Mouse (Mus musculus): ENCODE data around the gene Lrp8.

The Lrp8 gene

GRCm38 (mm10) chr4:107808655-107809054 is 6.6 kb downstream of the Lrp8 start:
- no peak for DNase-seq

DNA sequence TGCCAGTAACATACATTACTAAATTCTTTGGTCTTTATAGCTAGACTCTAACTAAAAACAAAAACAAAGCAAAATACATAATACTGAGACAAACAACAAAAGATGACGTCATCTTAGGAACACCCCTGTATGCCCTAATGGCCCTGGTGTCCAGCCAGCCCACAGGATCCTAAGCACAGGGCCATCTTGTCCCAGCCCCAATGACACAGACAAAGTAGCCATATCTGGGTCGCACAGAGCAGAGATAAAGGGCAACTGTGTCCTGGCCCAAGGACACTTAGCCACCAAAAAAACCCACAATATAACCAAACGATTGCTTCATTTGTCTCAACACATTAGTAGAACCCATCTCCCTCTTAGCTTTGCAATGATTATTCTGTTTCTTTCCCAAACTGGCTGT is 8.9 kb downstream of the Lrp8 start:
- no peak for DNase-seq

- DNase-seq: no peak
These were observed 9.8 kb downstream of the Lrp8 start for GRCm38 (mm10) chr4:107811716-107812330.

GRCm38 (mm10) chr4:107812336-107812735 is 10.3 kb downstream of the Lrp8 start:
- no peak for DNase-seq

DNA sequence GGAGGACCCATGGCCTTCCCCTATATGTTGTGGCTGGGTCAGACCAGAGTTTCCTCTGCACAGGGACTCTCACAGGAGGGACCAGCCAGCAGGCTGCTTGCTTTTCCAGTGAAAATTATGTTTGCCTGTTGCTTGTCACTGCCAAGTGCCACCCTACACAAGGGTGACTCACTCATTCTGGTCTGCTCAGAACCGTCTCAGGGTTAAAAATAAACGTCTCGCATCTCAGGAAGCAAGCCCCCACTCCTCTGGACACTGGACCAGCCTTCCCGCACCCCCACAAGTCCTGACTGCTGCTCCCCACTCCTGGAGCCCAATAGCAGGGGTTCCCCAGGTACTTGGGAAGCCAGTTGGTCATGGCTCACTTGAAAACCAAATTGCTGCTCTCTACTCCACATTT is 14.4 kb downstream of the Lrp8 start:
- no peak for DNase-seq

DNA sequence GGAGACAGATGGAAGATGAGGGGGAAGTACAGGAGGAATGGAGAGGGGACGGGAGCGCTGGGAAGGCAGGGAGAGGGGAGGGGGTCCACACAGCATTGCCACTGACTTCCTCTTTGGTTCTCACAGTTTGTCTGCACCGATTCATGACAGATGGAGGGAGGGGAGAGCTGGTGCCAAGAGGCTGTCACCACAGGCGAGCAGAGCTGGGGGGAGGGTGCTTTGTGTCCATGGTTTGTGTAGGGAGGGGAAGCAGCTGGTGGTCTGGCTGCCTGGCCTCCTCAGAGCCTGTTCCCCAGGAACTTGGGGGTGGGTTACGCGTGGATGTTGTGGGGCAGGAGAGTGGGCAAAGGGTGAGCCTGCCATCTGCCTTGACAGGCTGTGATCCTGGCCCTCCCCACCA is 15.4 kb downstream of the Lrp8 start:
- DNase-seq: no peak

DNA sequence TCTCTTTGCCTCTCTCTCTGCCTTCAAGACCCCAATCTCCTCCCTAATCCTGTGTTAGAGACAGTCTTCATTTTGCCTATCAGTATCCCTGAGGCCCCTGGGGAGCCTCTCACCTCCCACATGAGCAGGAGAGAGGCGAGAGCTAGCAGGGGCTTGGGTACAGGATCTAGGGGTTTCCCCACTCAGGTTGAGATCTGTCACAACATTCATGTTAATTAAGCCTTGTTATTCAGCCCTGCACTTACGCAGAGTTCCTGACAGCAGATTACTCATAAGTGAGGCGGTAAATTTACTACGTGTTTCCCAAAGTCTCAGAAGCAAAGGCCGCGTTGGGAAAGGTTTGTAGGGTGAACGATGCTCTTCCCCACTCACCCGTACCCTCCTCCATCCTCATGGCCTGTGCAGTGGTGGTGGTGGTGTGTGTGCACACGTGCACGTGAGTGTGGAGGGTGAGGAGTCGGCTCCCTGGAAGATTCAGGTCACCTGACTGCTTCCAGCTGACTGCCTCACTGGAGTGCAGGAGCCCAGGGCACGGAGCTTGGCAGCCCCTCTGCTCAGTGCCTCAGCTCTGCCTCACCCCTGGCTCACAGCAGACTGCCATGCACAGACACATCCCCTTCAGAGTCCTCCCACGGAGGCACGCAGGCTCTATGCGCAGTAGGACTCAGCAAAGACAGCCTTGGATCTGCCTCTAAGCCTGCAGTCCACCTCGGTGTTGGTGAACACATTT is 18.1 kb downstream of the Lrp8 start:
- DNase-seq: no peak

DNA sequence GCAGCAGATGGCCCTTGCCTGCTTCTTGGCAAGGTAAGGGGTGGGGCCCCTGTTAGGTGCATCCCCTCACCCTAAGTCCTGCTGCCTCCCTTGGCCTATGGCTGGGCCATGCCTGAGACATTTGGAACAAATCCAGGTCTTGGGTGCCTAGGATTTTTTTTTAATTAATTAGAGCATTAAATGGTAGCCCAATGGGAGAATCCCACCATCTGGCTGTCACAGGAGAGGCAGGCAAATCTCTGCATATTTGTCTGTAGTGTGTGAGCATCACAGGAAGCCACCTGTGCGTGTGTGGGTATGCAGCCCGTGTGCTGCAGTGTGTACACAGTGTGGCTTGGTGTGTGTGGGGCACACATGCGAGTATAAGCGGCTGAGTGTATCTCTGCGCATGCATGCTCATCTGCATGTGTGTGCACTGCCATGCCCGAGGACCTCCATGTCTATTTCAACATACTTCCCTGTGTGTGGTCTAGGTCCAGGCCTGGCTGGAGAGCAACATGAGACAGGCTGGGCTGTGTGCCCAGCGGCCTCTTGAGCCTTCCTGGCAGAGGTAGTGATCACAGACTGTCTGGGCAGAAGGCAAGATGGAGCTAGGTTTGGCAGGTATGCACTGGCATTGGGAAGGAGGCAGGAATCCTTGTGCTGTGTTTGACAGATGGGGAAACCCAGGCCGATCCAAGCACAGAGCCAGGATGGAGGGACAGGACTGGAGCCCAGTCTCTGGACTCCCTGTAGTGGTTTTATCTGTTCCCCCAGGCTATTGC is 19.0 kb downstream of the Lrp8 start:
- DNase-seq: peak; percentile 7 to 8

DNA sequence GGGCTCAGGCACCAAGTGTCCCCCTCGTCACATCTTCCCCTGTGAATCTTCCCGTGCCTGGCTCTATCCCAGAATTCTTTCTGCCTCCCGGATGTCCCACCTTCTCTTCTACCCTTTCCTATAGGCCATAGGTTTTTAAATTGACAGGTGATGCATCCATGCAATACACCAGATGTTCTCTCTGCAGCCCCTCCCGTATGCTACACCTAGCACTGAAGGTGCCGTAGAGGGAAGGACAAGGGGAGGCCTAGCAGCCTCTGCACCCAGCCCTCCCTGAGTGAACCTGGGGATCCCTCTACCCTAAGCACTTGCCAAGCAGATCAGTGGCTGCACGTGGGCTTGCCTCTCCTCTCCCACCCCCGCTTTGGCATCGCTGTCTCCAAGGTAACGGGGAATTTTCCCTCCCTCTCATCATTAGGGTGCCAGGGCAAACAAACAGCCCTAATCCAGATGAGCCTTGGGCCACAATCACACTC is 20.9 kb downstream of the Lrp8 start:
- no peak for DNase-seq

- DNase-seq: no peak
These were observed 21.4 kb downstream of the Lrp8 start for GRCm38 (mm10) chr4:107823511-107823910.

DNA sequence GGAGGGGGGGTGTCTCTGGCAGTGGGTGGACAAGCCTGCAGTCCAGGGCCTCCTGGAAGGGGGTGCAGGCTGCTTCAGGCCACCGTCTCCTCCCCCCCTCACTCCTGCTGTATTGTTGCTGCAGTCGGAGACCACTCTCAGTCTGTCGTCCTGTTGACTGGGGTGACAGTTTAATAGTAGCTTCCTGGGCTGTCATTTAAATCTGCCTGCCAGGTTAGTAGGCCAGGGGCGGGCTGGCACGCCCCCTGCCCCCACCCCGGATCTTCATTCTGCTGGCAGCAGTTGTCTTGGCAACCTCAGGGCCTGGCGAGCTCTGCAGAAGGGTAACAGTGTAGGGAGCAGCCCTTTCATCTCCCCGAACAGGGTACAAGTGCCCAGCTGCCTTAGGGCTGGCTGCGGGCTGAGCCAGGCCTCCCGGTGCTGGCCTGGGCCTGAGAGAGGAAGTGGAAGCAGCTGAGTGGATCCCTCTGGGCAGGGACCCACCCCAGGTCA is 26.7 kb downstream of the Lrp8 start:
- DNase-seq: no peak

GRCm38 (mm10) chr4:107829675-107830074 is 27.6 kb downstream of the Lrp8 start:
- no peak for DNase-seq

- no peak for DNase-seq
These were observed 28.1 kb downstream of the Lrp8 start for GRCm38 (mm10) chr4:107830189-107830588.

DNA sequence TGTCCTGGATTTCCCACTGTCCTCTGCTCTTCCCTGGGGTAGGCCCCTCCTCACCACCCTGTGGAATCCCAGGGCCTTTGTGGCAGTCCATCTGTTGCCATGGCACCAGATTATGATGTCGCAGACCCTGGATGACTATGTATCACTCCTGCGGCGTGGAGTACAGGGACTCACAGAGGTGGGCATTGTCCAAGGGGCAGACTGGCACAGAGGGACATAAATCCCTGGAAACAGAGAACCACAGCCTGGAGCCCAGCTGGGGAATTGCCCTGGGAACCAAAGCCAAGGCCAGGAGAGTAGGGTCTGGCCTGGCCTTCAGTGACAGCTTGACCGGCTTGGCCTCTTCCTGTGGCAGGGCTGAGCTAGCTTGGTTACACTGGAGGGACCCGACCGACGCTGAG is 28.8 kb downstream of the Lrp8 start:
- no peak for DNase-seq

DNA sequence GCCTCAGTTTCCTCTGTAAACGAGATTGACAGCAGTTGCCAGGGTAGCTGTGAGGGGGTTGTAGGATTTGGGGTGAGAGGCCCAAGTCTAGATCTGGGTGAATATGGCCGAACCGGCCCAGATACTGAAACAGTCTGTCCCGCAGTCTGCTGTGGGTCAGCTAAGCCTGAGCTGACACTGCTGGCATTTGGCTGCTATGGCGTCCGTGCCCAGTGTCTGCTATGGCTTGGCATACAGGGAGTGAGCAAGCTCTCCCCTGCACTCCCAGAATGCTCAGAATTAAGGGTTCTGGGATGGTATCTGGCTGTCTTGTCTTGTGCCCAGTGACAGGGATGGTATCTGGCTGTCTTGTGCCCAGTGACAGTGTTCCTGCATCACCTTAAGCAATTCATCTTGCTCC is 29.6 kb downstream of the Lrp8 start:
- no peak for DNase-seq

GRCm38 (mm10) chr4:107833525-107833924 is 31.5 kb downstream of the Lrp8 start:
- no peak for DNase-seq

GRCm38 (mm10) chr4:107834643-107835314 is 32.7 kb downstream of the Lrp8 start:
- DNase-seq: no peak

DNA sequence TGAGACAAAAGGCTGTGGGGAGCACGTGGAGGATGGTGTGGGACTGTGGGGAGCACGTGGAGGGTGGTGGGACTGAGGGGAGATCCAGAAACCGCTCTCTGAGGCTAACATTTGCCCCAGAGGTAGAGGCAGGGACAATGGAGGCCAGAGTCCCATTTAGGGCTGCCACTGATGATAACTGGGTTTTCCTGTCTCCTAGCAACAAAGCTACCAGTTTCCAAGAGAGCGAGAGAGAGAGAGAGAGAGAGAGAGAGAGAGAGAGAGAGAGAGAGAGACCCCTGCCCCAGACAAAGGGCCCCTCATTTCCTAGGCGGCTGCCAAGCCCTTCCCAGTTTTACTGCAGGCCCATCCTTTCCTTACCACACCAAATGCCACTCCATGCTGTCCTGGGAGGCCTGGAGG is 33.4 kb downstream of the Lrp8 start:
- no peak for DNase-seq

DNA sequence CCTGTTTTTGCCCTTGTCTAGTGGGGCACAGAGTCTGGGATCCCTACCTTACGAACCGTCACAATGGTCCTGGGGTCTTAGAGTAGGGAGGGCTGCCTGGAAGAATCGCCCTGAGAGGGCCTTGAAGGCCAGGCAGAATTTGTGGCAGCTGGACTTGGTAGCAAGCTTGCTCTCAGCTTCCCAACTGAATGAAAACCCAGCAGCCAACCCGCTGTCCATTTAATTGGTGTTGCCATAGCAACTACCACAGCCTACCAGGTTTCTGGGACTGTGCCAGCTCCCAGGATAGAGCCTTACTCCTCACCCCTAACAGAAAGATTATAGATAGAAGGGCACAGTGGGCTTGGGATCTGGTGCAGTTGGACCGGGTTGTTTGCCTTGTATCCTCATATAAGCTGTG is 34.7 kb downstream of the Lrp8 start:
- DNase-seq: no peak

GRCm38 (mm10) chr4:107837910-107838309 is 35.8 kb downstream of the Lrp8 start:
- no peak for DNase-seq

DNA sequence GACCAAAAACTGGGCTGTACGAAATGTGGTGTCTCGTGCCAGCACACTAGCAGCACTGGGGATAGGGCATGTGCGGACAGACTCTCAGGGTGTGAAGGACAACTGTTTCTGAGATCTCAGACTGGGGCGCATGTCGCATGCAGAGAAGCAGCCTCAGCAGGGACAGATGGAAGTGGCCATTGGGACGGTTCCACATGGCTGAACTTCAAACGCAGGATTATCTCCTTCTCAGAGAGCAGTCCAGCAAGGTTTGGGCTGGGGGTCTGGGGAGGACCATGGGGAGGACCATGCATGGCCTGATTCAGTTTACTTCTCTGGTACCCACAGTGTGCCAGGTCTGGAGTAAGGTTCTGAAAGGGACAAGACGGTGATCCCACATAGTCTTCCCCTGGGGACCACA is 41.6 kb downstream of the Lrp8 start:
- no peak for DNase-seq

DNA sequence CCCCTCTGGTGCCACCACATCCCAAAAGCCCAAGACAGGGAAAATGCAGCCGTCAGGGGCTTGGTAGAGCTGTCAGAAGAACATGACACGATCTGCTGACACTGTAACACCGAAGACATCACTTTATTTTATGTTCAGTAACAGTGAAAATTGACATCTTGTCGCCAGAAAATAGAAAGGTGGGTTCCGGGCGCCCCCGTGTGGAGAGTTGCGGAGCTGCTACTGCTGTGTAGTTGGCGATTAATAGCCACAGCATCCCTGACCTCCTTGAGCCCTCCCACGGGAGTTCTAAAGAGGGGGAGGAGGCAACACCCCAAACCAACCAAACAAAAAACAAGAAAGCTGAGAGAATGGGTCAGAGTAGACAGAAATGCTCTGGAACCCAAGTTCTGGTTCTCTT is 42.9 kb downstream of the Lrp8 start:
- peak; percentile 34 to 41 for DNase-seq

- no peak for DNase-seq
These were observed 44.7 kb downstream of the Lrp8 start for GRCm38 (mm10) chr4:107846795-107847194.
